Mouse (Mus musculus): Measurements from ENCODE around the gene Cyp2ab1. TPM values are rescaled to one million over a fixed set of nuclear protein-coding genes. Genes with fewer than 3 reads are reported as not detected.
A peak's percentile ranks its signal among the peaks of the same experiment; 100 is the strongest.

The Cyp2ab1 gene
- total and polyA plus RNA-seq, 3 experiments = not detected

GRCm38 (mm10) chr16:20301770-20302649 lies 23.2 kb downstream of the Cyp2ab1 start, which contains the start of gene Parl:
Gene Parl, minus strand, starts transcription at chr16:20302387.
- no peaks in the 10 kb centered on the region for H3K27me3 ChIP-seq (ENCODE audit: control insufficient read depth in 1 of 2, insufficient read depth in 2 of 2, low read length in 2 of 2)
- H3K9me3 ChIP-seq (replicated peaks; ENCODE audit: insufficient read depth, low read length) = no peaks in the 10 kb centered on the region
- peak within 1 kb of the TSS; percentile 88 to 94 for H3K4me3 ChIP-seq (ENCODE audit: control insufficient read depth in 1 of 2, insufficient read depth in 1 of 2, low read depth in 2 of 2, low read length in 2 of 2)
- H3K4me1 ChIP-seq (ENCODE audit: control insufficient read depth in 1 of 2, insufficient read depth in 2 of 2, low read length in 2 of 2) = peaks cover 0 to 15% of the 10 kb centered on the region in 2 experiments; a peak in 3 of 4 replicates
- DNase-seq (ENCODE audit: low read depth, low spot score) = peak; percentile 98
- peaks cover 0 to 22% of the 10 kb centered on the region in 2 experiments; a peak in 2 of 4 replicates for H3K36me3 ChIP-seq (ENCODE audit: control insufficient read depth in 1 of 2, insufficient read depth in 2 of 2, low read length in 2 of 2)
- peak within 1 kb of the TSS; percentile 92 for H3K9ac ChIP-seq (ENCODE audit: control insufficient read depth, low read depth, low read length, poor library complexity, severe bottlenecking)
- peaks cover 25% of the 10 kb centered on the region for H3K79me2 ChIP-seq (ENCODE audit: control insufficient read depth, insufficient read depth, low read length, poor library complexity)
- H3K27ac ChIP-seq (ENCODE audit: control insufficient read depth, low read depth, low read length) = peak within 1 kb of the TSS; percentile 63
- TF ChIP-seq ZC3H11A (IDR thresholded peaks at IDR 0.05; ENCODE audit: low read depth, low read length) (peak; percentile 80), MYB (IDR thresholded peaks at IDR 0.05; ENCODE audit: low read depth, low read length) (peak; percentile 74), ZMIZ1 (IDR thresholded peaks at IDR 0.05; ENCODE audit: low read depth, low read length) (no peak), GABPA (IDR thresholded peaks at IDR 0.05; ENCODE audit: low read depth, low read length) (peak; percentile 63; the same call in 1 of the 2 replicates), ETS1 (IDR thresholded peaks at IDR 0.05; ENCODE audit: low read depth, low read length) (peak; percentile 83), CHD1 (IDR thresholded peaks at IDR 0.05; ENCODE audit: low read depth, low read length) (no peak), TBP (IDR thresholded peaks at IDR 0.05; ENCODE audit: low read depth, low read length) (peak; percentile 74), USF2 (IDR thresholded peaks at IDR 0.05; ENCODE audit: borderline replicate concordance in 1 of 2, insufficient read depth in 1 of 2, low read depth in 1 of 2, low read length in 2 of 2) (no peak), BHLHE40 (IDR thresholded peaks at IDR 0.05; ENCODE audit: borderline replicate concordance, low read depth, low read length) (peak; percentile 71; the same call in 1 of the 2 replicates), RAD21 (IDR thresholded peaks at IDR 0.05; ENCODE audit: low read depth, low read length) (peak; percentile 81), ZKSCAN1 (IDR thresholded peaks at IDR 0.05; ENCODE audit: low read depth, low read length) (peak; percentile 89; the same call in 1 of the 2 replicates), HCFC1 (IDR thresholded peaks at IDR 0.05; ENCODE audit: low read depth, low read length) (peak; percentile 91), KAT2A (conservative IDR thresholded peaks at IDR 0.05; ENCODE audit: low read depth, low read length) (peak; percentile 72), TAL1 (IDR thresholded peaks at IDR 0.05; ENCODE audit: low read length) (peak; percentile 96), SMC3 (IDR thresholded peaks at IDR 0.05; ENCODE audit: low read depth, low read length) (peak; percentile 75), NELFE (IDR thresholded peaks at IDR 0.05; ENCODE audit: low read depth, low read length) (peak; percentile 74), GATA1 (IDR thresholded peaks at IDR 0.05; ENCODE audit: low read depth, low read length) (peak; percentile 99), MAX (IDR thresholded peaks at IDR 0.05; ENCODE audit: low read length) (peak; percentile 95), UBTF (IDR thresholded peaks at IDR 0.05; ENCODE audit: borderline replicate concordance, insufficient read depth, low read depth, low read length) (no peak), E2F4 (IDR thresholded peaks at IDR 0.05; ENCODE audit: borderline replicate concordance, low read depth, low read length) (no peak), JUND (IDR thresholded peaks at IDR 0.05; ENCODE audit: low read depth, low read length) (peak; percentile 84), CHD2 (IDR thresholded peaks at IDR 0.05; ENCODE audit: low read length) (peak; percentile 72), MAFK (IDR thresholded peaks at IDR 0.05; ENCODE audit: borderline replicate concordance, low read depth, low read length) (peak; percentile 86; the same call in 1 of the 2 replicates), CTCF (IDR thresholded peaks at IDR 0.05 in 2 of 3, conservative IDR thresholded peaks at IDR 0.05 in 1 of 3; ENCODE audit: control insufficient read depth in 1 of 3, insufficient read depth in 1 of 3, low read depth in 2 of 3, low read length in 3 of 3, poor library complexity in 1 of 3, severe bottlenecking in 1 of 3) (peak in 2 of 3 experiments; percentile 68 to 92; a peak in 5 of 6 replicates), EP300 (IDR thresholded peaks at IDR 0.05; ENCODE audit: low read depth in 1 of 2, low read length in 2 of 2) (peak; percentile 96 to 98), ELF1 (IDR thresholded peaks at IDR 0.05; ENCODE audit: low read depth, low read length) (peak; percentile 95), SIN3A (IDR thresholded peaks at IDR 0.05; ENCODE audit: low read length) (peak; percentile 93), MXI1 (IDR thresholded peaks at IDR 0.05; ENCODE audit: low read depth, low read length) (peak; percentile 87), USF1 (IDR thresholded peaks at IDR 0.05; ENCODE audit: low read depth, low read length) (peak; percentile 65; the same call in 1 of the 2 replicates), MAZ (IDR thresholded peaks at IDR 0.05; ENCODE audit: low read depth, low read length) (peak; percentile 82; the same call in 1 of the 2 replicates), NRF1 (IDR thresholded peaks at IDR 0.05; ENCODE audit: insufficient read depth, low read depth, low read length, poor library complexity, severe bottlenecking) (no peak), TCF12 (IDR thresholded peaks at IDR 0.05; ENCODE audit: low read depth, low read length) (peak; percentile 97), RCOR1 (IDR thresholded peaks at IDR 0.05; ENCODE audit: low read depth, low read length) (peak; percentile 100), MEF2A (IDR thresholded peaks at IDR 0.05; ENCODE audit: extremely low read depth, insufficient replicate concordance, low read depth, low read length, poor library complexity, severe bottlenecking) (0 out of 2 replicates have a peak, but pooled peaks have one; percentile 67)

Data from MEL (cell line).